Mouse (Mus musculus): ENCODE results near the gene Dusp5.
A peak's percentile ranks its signal among the peaks of the same experiment; 100 is the strongest.
"Not testable (repeated sequence)": the region's sequence is repeated elsewhere in the genome, so short reads cannot be mapped to it uniquely, and the experiment has no call there.

Gene Dusp5

DNA sequence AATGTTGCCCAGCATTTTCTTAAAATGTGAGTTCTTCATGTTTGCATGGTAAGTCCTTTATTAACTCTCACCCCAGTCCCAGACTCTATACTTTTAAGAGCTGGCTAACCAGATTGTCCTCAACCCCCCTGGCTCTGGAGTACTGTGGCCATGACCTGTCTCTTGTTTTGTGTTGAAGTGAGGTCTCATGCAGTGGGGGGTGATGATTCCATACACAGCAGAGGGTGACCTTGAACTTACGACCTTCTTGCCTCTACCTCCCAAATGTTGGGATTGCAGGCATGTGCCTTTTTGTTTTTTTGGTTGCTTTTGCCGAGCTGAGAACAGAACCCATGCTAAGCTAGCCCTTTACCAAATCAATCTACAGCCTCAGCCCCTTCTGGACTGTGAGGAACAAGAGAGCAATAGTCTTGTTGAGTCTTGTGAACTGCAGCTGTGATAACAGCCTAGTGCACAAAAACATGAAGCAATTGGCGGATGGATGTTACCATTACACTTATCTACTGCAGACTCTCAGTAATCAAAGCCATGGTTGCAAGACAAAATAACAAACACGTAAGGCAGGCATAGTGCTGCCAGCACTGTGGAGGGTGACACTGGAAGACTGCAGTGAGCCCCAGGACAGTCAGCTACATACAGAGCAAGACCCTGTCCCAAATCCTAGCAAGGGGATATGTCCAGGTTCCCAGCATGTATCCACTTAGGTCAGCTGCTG lies 46.5 kb downstream of the Dusp5 start:
- DNase-seq (ENCODE audit: low spot score in 2 of 2): no peak

DNA sequence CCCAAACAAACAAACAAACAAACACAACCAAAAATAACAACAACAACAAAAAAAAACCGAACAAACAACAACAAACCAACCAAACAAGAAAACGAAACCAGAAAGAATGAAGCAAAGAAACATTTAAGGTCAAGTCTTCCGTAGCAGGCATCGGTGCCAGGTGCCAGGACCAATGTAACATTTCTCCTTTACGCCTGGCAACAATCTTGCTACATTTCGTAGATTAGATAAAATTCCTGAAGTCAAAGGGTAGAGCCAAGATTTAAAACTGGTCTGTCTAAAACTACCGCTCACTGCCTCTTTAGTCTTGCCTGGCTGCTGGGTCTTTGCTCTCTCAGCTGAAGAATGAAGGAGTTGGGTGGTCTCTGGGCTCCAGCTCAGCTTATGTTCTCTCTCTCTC lies 47.2 kb downstream of the Dusp5 start:
- DNase-seq (ENCODE audit: low spot score in 2 of 2): no peak

DNA sequence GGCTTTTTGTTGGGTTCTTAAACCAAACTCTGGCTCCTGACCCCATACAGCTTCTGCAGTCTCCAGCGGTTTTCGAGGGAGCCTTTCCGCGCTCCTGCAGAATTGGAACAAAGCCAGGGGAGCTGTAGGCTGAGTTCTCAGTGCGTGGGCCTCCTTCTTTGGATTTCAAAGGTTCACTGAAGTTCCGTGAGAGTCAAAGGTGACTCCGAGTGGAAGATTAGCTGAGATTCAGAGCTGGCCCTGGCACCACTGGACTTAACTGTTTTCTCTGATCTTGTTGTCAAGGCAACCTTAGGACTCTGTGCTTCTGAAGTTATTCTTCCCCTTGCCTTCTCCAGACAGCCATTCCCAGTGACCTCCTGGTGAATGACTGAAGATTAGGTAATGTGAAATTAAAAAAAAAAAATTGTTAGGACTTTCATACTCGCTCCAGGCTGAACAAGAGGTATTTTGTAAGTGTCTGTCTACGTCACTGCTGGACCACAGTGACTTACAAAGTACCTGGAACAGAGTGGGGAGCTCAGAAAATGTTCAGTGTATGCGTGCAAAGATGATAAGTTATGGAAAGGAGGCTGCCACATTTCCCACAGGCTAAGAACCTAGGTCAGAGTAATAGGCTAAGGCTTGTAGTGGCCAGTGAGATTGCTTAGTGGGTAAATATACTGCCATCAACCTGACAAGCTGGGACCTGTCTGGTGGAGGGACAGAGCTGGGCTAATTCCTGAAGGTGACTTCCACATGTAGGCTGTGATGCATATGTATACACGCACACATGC lies 48.3 kb downstream of the Dusp5 start:
- no peak for DNase-seq (ENCODE audit: low spot score in 2 of 2)

DNA sequence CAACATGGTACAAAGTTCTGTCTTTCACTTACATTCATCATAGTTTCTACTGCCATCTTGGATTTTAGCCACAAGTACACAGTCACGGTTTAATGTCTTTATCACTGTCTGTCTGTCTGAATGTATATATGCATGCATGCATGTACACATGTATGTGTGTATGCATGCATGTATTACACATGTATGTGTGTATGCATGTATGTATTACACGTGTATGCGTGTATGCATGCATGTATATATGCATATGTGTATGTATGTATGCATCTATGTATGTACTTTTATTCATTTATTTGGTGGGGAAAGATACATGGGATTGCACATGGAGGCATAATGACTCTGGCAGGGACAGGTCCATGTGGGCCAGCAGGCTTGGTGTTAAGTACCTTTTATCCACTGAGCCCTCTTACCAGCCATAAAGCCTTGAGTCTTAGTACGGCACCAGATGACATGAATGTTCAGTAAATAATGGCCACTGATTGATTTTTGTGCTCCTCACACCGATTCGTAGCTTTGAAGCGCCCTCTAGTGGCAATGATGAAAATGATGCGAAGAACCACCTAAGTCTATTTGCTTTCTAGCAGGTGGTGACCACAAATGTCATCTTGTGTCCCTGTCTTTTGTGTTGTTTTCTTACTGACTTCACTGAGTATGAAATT lies 49.8 kb downstream of the Dusp5 start:
- DNase-seq (ENCODE audit: low spot score in 2 of 2): peak in 1 of 2 experiments; percentile 68

DNA sequence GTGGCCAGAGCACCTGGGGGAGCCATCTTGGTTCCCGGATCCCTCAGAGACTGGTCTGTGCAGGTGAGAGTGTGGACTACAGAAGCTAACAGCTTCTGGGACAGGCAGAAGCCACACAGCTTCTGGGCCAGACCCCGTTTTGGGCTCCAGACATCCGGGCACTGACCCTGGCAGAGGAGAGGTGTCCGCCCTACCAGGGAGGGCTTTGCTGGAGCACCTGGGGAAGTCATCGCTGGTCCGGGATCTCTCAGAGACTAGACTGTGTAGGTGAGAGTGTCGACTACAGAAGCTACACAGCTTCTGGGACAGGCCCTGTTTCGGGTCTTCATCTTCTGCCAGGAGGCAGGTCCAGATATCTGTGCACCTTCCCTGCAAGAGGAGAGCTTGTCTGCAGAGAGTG lies 51.4 kb downstream of the Dusp5 start:
- not testable (repeated sequence) for DNase-seq (ENCODE audit: low spot score in 2 of 2)

DNA sequence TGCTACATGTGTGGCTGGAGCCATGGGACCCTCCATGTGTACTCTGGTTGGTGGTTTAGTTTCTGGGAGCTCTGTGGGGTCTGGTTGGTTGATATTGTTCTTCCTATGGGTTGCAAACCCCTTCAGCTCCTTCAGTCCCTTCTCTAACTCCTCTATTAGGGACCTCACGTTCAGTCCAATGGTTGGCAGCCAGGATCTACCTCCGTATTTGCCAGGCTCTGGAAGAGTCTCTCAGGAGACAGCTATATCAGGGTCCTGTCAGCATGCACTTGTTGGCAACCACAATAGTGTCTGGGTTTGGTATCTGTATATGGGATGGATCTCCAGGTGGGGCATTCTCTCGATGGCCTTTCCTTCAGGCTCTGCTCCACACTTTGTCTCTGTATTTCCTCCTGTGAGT lies 58.8 kb downstream of the Dusp5 start:
- DNase-seq (ENCODE audit: low spot score in 2 of 2): not testable (repeated sequence)

DNA sequence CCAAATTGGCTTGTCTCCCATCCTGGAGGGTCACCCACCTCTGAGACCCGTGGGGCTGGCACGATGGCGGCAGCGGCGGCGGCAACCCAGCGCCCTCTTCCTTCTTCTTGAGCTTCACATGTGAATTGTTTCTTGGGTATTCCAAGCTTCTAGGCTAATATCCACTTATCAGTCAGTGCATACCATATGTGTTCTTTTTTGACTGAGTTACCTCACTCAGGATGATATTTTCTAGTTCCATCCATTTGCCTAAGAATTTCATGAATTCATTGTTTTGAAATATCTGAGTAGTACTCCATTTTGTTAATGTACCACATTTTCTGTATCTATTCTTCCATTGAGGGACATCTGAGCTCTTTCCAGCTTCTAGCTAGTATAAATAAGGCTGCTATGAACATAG lies 60.1 kb downstream of the Dusp5 start, which contains the start of gene Nutf2-ps1:
Gene Nutf2-ps1, minus strand, starts transcription at position 101 of the 400 bp plus-strand sequence.
- DNase-seq (ENCODE audit: low spot score in 2 of 2): not testable (repeated sequence)
